Mouse (Mus musculus): ENCODE measurements at regions not wholly inside any gene's neighbourhood (a gene's known extent, or its start where the extent isn't known, plus 50 kb on each side); places are given as distances from the start of the nearest gene placed in this dataset.

DNA sequence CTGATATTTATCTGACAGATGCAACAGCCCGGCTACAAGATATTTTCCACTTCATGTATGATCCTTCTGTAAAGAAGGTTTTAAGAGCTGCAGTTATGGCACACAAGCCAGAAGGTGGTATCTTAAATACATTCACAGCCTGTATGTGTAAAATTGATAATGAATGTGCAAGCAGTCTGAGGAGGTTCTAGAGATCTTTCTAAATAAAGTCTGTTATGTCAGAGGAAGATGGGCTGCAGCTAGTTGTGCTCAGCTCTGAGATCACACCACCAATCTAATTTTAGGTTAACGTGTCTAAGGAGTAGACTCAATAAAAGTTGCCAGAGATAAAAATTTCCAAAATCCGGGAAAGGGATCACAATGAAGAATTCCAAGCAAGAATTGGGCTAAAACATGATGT is 218.8 kb downstream of the S1pr1 start:
- Histone ChIP-seq H3K27me3 (ENCODE audit: control insufficient read depth, insufficient read depth, low read length, poor library complexity, severe bottlenecking) (no peaks in the 10 kb centered on the region), H3K36me3 (ENCODE audit: control insufficient read depth, insufficient read depth, low read length, poor library complexity, severe bottlenecking) (no peaks in the 10 kb centered on the region), H3K27ac (ENCODE audit: insufficient read depth, low read length) (no peak overlapping the region), H3K9me3 (replicated peaks; ENCODE audit: control insufficient read depth, insufficient read depth, low read length, poor library complexity, severe bottlenecking) (no peaks in the 10 kb centered on the region), H3K9ac (ENCODE audit: low read depth, poor library complexity, severe bottlenecking) (no peak overlapping the region), H3K4me1 (ENCODE audit: control insufficient read depth, insufficient read depth, low read length) (no peaks in the 10 kb centered on the region), H3K4me3 (ENCODE audit: low read depth, low read length) (no peak overlapping the region)
- no peak for TF ChIP-seq POLR2A (IDR thresholded peaks at IDR 0.05; ENCODE audit: insufficient read depth, low read length)
- no peak for TF ChIP-seq CTCF (IDR thresholded peaks at IDR 0.05; ENCODE audit: low read depth, low read length)
- TF ChIP-seq EP300 (IDR thresholded peaks at IDR 0.05; ENCODE audit: insufficient read depth, low read depth, low read length), result no peak

DNA sequence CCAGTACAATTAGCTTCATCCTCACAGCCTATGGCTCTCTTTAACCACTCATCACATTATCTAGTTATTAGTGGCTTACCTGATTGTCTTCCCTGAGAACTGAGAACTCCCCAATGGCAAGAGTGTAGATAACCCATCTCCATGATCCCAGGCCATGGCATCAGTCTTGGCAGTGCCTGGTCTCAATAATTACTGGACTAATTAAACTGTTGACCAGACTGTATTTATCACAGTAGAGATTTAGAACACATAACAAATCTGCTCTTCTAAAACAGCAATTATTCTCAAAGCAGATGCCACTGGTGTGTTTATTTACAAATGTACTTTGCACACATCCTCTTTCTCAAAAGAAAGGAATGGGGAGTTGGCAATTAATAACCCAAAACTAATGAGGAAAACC is 219.2 kb downstream of the S1pr1 start:
- no peaks in the 10 kb centered on the region for H3K27me3 ChIP-seq (ENCODE audit: control insufficient read depth, insufficient read depth, low read length, poor library complexity, severe bottlenecking)
- TF ChIP-seq POLR2A (IDR thresholded peaks at IDR 0.05; ENCODE audit: insufficient read depth, low read length) (no peak), CTCF (IDR thresholded peaks at IDR 0.05; ENCODE audit: low read depth, low read length) (no peak), EP300 (IDR thresholded peaks at IDR 0.05; ENCODE audit: insufficient read depth, low read depth, low read length) (no peak)
- H3K4me1 ChIP-seq (ENCODE audit: control insufficient read depth, insufficient read depth, low read length), result no peaks in the 10 kb centered on the region
- no peak overlapping the region for H3K9ac ChIP-seq (ENCODE audit: low read depth, poor library complexity, severe bottlenecking)
- no peaks in the 10 kb centered on the region for H3K36me3 ChIP-seq (ENCODE audit: control insufficient read depth, insufficient read depth, low read length, poor library complexity, severe bottlenecking)
- H3K9me3 ChIP-seq (replicated peaks; ENCODE audit: control insufficient read depth, insufficient read depth, low read length, poor library complexity, severe bottlenecking), result no peaks in the 10 kb centered on the region
- H3K4me3 ChIP-seq (ENCODE audit: low read depth, low read length), result no peak overlapping the region
- no peak overlapping the region for H3K27ac ChIP-seq (ENCODE audit: insufficient read depth, low read length)

DNA sequence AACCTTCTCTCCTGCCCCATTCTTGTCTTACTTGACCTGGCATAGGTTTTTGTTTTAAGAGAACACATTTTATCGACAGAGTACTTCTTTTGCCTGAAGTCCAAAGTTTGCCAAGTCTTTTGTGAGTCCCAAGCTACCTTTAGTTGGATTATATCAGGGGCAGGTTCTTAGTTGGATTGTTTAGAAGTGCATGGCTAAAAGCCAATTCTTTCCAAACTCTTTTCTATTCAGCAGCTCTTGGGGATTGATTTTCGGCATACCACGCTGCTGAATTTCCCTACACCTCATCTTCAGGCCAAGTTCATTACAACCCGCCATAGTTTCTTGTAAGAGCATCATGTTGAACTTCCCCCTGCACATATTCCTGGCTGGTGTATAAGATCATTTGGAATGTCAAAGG is 245.9 kb downstream of the S1pr1 start:
- Histone ChIP-seq H3K9ac (ENCODE audit: low read depth, poor library complexity, severe bottlenecking) (no peak overlapping the region), H3K4me3 (ENCODE audit: low read depth, low read length) (no peak overlapping the region), H3K36me3 (ENCODE audit: control insufficient read depth, insufficient read depth, low read length, poor library complexity, severe bottlenecking) (no peaks in the 10 kb centered on the region), H3K27me3 (ENCODE audit: control insufficient read depth, insufficient read depth, low read length, poor library complexity, severe bottlenecking) (no peaks in the 10 kb centered on the region), H3K9me3 (replicated peaks; ENCODE audit: control insufficient read depth, insufficient read depth, low read length, poor library complexity, severe bottlenecking) (no peaks in the 10 kb centered on the region), H3K27ac (ENCODE audit: insufficient read depth, low read length) (no peak overlapping the region), H3K4me1 (ENCODE audit: control insufficient read depth, insufficient read depth, low read length) (no peaks in the 10 kb centered on the region)
- TF ChIP-seq POLR2A (IDR thresholded peaks at IDR 0.05; ENCODE audit: insufficient read depth, low read length) (no peak), EP300 (IDR thresholded peaks at IDR 0.05; ENCODE audit: insufficient read depth, low read depth, low read length) (no peak), CTCF (IDR thresholded peaks at IDR 0.05; ENCODE audit: low read depth, low read length) (no peak)

DNA sequence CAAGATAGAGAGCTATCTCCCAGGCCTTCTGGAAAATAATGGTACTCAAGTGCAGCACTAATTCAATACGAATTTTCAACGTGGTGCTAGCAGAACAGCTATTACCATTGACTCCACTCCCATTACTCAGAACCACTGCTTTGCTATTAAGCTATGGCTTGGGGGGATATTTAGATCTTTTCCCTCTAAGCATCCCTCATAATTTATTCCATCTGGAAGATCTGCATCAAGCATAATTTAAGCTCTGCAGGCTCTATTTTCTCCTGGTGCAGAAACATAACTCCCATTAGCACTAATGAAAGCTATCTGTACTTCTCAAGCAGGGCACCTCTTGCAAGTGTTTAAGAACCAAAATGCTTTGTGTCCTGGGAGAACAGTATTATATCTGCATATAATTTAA is 247.0 kb downstream of the S1pr1 start:
- Histone ChIP-seq H3K27ac (ENCODE audit: insufficient read depth, low read length) (no peak overlapping the region), H3K9me3 (replicated peaks; ENCODE audit: control insufficient read depth, insufficient read depth, low read length, poor library complexity, severe bottlenecking) (no peaks in the 10 kb centered on the region), H3K9ac (ENCODE audit: low read depth, poor library complexity, severe bottlenecking) (no peak overlapping the region), H3K36me3 (ENCODE audit: control insufficient read depth, insufficient read depth, low read length, poor library complexity, severe bottlenecking) (no peaks in the 10 kb centered on the region), H3K4me3 (ENCODE audit: low read depth, low read length) (no peak overlapping the region), H3K27me3 (ENCODE audit: control insufficient read depth, insufficient read depth, low read length, poor library complexity, severe bottlenecking) (no peaks in the 10 kb centered on the region), H3K4me1 (ENCODE audit: control insufficient read depth, insufficient read depth, low read length) (no peaks in the 10 kb centered on the region)
- TF ChIP-seq EP300 (IDR thresholded peaks at IDR 0.05; ENCODE audit: insufficient read depth, low read depth, low read length) (no peak), CTCF (IDR thresholded peaks at IDR 0.05; ENCODE audit: low read depth, low read length) (no peak), POLR2A (IDR thresholded peaks at IDR 0.05; ENCODE audit: insufficient read depth, low read length) (no peak)

DNA sequence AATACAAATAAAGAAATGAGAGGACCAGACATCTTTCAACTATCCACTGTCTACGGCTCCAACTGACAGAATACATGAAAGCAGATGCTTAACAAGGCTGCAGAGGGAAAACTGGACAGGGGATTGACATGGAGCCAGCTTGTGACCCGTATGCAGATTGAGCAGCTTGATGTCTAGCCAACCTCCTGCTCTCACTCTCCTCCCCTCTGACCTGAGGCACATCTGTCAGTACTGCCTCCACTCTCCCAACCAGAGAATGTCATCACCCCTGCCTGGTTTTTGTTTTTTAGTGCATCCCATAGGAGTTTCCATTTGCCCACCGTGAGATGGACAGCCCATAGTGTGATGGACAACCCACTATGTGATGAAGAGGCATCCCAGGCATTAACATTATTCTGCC is 252.2 kb downstream of the S1pr1 start:
- Histone ChIP-seq H3K27ac (ENCODE audit: insufficient read depth, low read length) (no peak overlapping the region), H3K9ac (ENCODE audit: low read depth, poor library complexity, severe bottlenecking) (no peak overlapping the region), H3K36me3 (ENCODE audit: control insufficient read depth, insufficient read depth, low read length, poor library complexity, severe bottlenecking) (no peaks in the 10 kb centered on the region), H3K9me3 (replicated peaks; ENCODE audit: control insufficient read depth, insufficient read depth, low read length, poor library complexity, severe bottlenecking) (no peaks in the 10 kb centered on the region), H3K4me1 (ENCODE audit: control insufficient read depth, insufficient read depth, low read length) (no peaks in the 10 kb centered on the region), H3K4me3 (ENCODE audit: low read depth, low read length) (no peak overlapping the region), H3K27me3 (ENCODE audit: control insufficient read depth, insufficient read depth, low read length, poor library complexity, severe bottlenecking) (no peaks in the 10 kb centered on the region)
- TF ChIP-seq CTCF (IDR thresholded peaks at IDR 0.05; ENCODE audit: low read depth, low read length), result no peak
- TF ChIP-seq EP300 (IDR thresholded peaks at IDR 0.05; ENCODE audit: insufficient read depth, low read depth, low read length), result no peak
- TF ChIP-seq POLR2A (IDR thresholded peaks at IDR 0.05; ENCODE audit: insufficient read depth, low read length), result no peak

Data from ES-Bruce4 (cell line).